Mouse (Mus musculus) liver, postnatal 0 days (tissue): Measurements from ENCODE around the gene Gm20431. TPM values are rescaled to one million over a fixed set of nuclear protein-coding genes. Genes with fewer than 3 reads are reported as not detected.
"Not testable (repeated sequence)": the region's sequence is repeated elsewhere in the genome, so short reads cannot be mapped to it uniquely, and the experiment has no call there.

Experiments
- ATAC-seq: fragments of 200-750 bp; cut with Nextera tagmentation; 2 replicates; pipeline ENCODE4 v1.8.0; 2017; ENCODE audit warnings: mild to moderate bottlenecking, moderate library complexity
- DNase-seq: peaks from one replicate; pipeline ENCODE4 v3.0.0-alpha.2; 2016
- H3K27ac ChIP-seq: fragments of 300-500 bp; sonication (generic); 2 replicates; pipeline ENCODE4 v1.5.1; 2014; ENCODE audit warnings: antibody characterized with exemption, moderate library complexity, mild to moderate bottlenecking, low read depth
- H3K27me3 ChIP-seq: fragments of 300-500 bp; sonication (generic); 2 replicates; pipeline ENCODE4 v1.6.1; 2014; ENCODE audit warnings: low read length, control low read depth, mixed read lengths; ENCODE audit not compliant: insufficient read depth
- H3K36me3 ChIP-seq: fragments of 300-500 bp; sonication (generic); replicated peaks from 2 replicates; pipeline ENCODE4 v1.6.1; 2014; ENCODE audit warnings: mild to moderate bottlenecking, control low read depth, low read length, moderate library complexity, mixed read lengths; ENCODE audit not compliant: insufficient read depth
- H3K4me1 ChIP-seq: fragments of 300-500 bp; sonication (generic); 2 replicates; pipeline ENCODE4 v1.6.1; 2014; ENCODE audit warnings: antibody characterized with exemption, mild to moderate bottlenecking, control low read depth; ENCODE audit not compliant: insufficient read depth
- H3K4me2 ChIP-seq: fragments of 300-500 bp; sonication (generic); 2 replicates; pipeline ENCODE4 v1.6.1; 2014; ENCODE audit warnings: low read depth, mild to moderate bottlenecking, low read length, moderate library complexity, mixed read lengths
- H3K4me3 ChIP-seq: fragments of 300-500 bp; sonication (generic); 2 replicates; pipeline ENCODE4 v1.5.1; 2014; ENCODE audit warnings: low read depth, low read length
- H3K9ac ChIP-seq: fragments of 300-500 bp; sonication (generic); replicated peaks from 2 replicates; pipeline ENCODE4 v1.6.1; 2014; ENCODE audit warnings: mild to moderate bottlenecking, moderate library complexity
- H3K9me3 ChIP-seq: fragments of 300-500 bp; sonication (generic); 2 replicates; pipeline ENCODE4 v1.6.1; 2016; ENCODE audit warnings: mild to moderate bottlenecking, control low read depth, low read length, mixed read lengths
- CTCF ChIP-seq: sonication (generic); IDR thresholded peaks from 2 replicates; pipeline ENCODE4 v1.5.1; 2016; ENCODE audit warnings: antibody characterized with exemption, low read depth
- EP300 ChIP-seq: IDR thresholded peaks from 2 replicates; pipeline ENCODE4 v1.6.1; 2016; ENCODE audit warnings: antibody characterized with exemption, low read depth, mild to moderate bottlenecking
- WGBS: fragments of 180-500 bp; shearing (Covaris S2); extraction: QIAGEN DNeasy Blood & Tissue Kit; methylation state at CpG from one replicate; pipeline ENCODE4 v1.1.7; 2014; ENCODE audit not compliant: insufficient replicate concordance; 5-methylcytosine and 5-hydroxymethylcytosine counted together
- polyA plus RNA-seq: library from polyadenylated mRNA; unstranded; fragments of >200 nt; fragmentation: Nextera tagmentation; extraction: Ambion mirVana; gene quantifications from 2 replicates; pipeline ENCODE4 v1.2.1, GENCODE M21; 2015

Gene Gm20431
- polyA plus RNA-seq, 1 experiment from 2014 or later, result 1.7 TPM

DNA sequence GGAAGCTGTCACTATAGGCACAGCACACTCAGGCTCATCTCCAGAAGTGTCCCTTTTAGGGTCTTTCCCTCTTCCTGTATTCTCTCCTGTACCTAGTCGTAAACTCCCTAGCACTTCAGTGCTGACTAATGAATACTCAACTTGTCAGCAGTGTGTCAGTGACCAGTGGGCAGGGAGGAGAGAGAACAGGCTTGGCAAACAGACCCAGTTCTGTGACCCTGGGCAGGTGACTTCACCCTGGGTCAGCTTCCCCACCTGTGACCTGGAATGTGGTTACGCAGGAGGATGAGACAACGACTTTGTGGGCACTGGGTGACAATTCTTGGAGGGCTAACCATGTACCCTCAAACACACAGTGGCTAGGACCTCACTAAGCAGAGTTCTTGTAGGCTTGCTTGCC, 44.3 kb downstream of the Gm20431 start:
- no peaks in the 10 kb centered on the region for H3K9me3 ChIP-seq
- H3K36me3 ChIP-seq, result peaks cover 57% of the 10 kb centered on the region
- no peak for TF ChIP-seq EP300
- TF ChIP-seq CTCF, result no peak
- 67% methylated on average over 3 of the region's 3 CpGs for WGBS
- no peak for DNase-seq
- H3K9ac ChIP-seq, result peak overlapping the region; percentile 16; the same call in 1 of the 2 replicates
- ATAC-seq, result peak; percentile 62
- H3K4me3 ChIP-seq, result no peak overlapping the region
- H3K27me3 ChIP-seq, result no peaks in the 10 kb centered on the region
- peaks cover 8% of the 10 kb centered on the region for H3K4me1 ChIP-seq
- H3K4me2 ChIP-seq, result no peak overlapping the region
- H3K27ac ChIP-seq, result no peak overlapping the region

DNA sequence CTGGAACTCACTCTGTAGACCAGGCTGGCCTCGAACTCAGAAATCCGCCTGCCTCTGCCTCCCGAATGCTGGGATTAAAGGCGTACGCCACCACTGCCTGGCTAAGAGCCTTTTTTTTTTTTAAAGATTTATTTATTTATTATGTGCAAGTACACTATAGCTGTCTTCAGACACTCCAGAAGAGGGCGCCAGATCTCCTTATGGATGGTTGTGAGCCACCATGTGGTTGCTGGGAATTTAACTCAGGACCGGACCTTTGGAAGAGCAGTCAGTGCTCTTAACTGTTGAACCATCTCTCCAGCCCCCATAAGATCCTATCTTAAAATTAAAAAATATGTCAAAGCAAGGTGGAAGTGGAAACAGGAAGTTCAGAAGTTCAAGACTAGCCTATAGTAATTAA, 48.0 kb downstream of the Gm20431 start:
- H3K9ac ChIP-seq, DNase-seq, ATAC-seq, H3K4me2 ChIP-seq, H3K27ac ChIP-seq, H3K4me1 ChIP-seq, H3K9me3 ChIP-seq, H3K27me3 ChIP-seq, H3K4me3 ChIP-seq: not testable (repeated sequence)
- H3K36me3 ChIP-seq, result peaks cover 73% of the 10 kb centered on the region
- 88% methylated on average over 5 of the region's 7 CpGs for WGBS
- peak; percentile 47 for TF ChIP-seq CTCF

DNA sequence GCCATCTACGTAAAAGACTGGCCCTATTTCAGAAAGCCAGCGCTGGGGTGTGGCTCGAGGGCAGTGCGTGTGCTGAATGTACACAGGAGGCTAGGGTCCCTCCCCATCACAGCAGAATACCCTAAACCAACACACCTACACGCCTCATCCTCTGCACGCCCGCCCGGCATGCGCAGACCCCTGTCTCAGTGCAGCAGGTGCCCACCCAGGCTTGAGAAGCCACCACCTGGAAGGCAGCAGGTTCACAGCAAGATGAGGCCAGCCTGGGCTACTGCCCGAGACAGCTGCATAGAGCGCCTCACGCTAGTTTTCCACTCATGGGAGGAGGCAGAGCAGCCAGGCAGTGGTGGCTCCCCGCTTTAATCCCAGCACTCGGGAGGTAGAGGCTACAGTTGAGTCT, 49.2 kb downstream of the Gm20431 start:
- ATAC-seq (no peak), DNase-seq (no peak)
- Histone ChIP-seq H3K27me3 (no peaks in the 10 kb centered on the region), H3K4me3 (no peak overlapping the region), H3K4me1 (no peaks in the 10 kb centered on the region), H3K27ac (no peak overlapping the region), H3K9ac (no peak overlapping the region), H3K9me3 (no peaks in the 10 kb centered on the region), H3K4me2 (no peak overlapping the region), H3K36me3 (peaks cover 69% of the 10 kb centered on the region)
- WGBS, result 92% methylated on average over 14 of the region's 14 CpGs
- TF ChIP-seq CTCF (no peak), EP300 (no peak)

DNA sequence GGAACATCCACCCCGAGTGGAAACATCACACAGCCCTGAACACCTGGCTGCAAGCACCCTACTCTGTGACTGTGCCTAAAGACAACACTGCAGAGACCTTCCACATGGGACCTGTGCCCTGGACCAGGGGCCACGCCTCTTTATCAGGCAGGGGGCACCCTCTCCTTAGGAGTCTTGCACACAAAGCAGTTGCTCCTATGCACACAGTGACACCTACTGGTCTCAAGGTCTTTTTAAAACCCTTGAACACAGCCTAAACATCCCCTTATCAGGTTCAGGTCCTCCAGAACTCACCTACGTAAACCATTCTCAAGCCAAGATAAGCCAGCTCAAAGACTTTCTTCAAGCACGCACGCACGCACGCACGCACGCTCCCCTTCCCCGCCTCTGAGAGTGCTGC, 50.0 kb downstream of the Gm20431 start:
- Histone ChIP-seq H3K4me2 (no peak overlapping the region), H3K27me3 (no peaks in the 10 kb centered on the region), H3K9me3 (no peaks in the 10 kb centered on the region), H3K27ac (no peak overlapping the region), H3K4me1 (no peaks in the 10 kb centered on the region), H3K36me3 (peaks cover 63% of the 10 kb centered on the region), H3K4me3 (no peak overlapping the region), H3K9ac (no peak overlapping the region)
- no peak for DNase-seq
- WGBS, result 80% methylated on average over 10 of the region's 10 CpGs
- ATAC-seq, result no peak
- TF ChIP-seq CTCF (peak; percentile 56), EP300 (no peak)

DNA sequence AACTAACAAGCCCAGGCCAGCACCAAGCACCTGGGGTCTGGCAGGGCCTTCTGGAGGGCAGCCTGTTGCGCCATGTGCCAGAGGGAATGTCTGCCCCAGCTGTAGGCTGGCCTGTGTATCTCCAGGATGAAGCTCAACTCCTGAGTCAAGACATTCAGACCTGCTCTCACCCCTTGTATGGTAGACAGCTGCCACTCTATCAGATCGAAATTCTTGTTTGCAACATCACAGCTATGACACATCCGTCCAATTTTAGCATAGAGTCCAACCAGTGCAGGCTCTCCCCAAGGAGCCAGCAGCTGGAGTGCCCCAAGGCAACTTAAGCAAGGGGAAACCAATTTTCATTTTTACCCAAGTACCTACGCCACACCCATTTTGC, 54.6 kb downstream of the Gm20431 start:
- Histone ChIP-seq H3K4me3 (no peak overlapping the region), H3K4me2 (no peak overlapping the region), H3K27ac (no peak overlapping the region), H3K27me3 (no peaks in the 10 kb centered on the region), H3K9ac (no peak overlapping the region), H3K36me3 (peaks cover 29% of the 10 kb centered on the region), H3K4me1 (no peaks in the 10 kb centered on the region), H3K9me3 (no peaks in the 10 kb centered on the region)
- TF ChIP-seq CTCF (no peak), EP300 (no peak)
- WGBS, result 80% methylated on average over 4 of the region's 4 CpGs
- DNase-seq, result no peak
- ATAC-seq, result no peak

DNA sequence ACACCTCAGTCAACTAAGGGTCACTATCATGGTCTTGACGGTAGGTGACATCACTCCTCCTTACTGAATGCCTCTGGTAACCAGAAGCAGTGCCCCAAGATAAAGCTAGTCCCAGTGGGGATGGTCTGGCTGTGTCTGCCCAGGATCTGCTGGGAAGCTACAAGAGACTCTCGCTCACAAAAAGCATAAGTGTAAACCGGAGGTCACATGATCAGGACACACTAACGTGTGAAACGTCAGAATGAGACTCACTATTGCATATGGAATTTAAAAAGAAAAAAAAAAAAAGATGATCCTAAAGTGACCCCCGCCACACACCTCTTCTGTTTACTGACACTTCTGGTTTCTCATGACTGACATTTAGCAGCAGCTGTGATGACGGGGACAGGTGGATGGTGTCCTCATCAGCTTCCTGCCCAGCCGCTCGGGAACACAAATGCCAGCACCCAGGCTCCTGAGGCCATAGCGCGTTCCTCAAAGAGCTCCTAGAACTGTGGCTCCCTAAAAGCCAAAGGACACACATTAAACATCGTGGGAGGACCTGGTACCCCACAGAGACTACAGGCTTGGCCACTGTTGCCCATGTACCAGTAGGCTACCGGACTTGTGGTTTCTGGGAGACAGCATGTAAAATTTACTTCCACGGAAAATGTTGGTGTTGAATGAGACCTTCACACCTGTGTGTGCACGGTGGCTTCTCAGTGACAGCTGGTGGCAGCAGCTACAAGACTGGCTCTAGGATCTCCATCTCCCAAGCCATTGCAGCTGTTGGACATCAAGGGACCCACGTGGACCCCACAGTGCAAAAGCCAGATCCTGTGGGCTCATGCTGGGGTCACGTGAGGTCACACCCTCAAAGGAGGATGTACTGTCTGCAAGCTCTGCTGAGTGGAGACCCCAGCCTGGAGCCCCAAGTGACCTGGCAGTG, 55.2 kb downstream of the Gm20431 start:
- no peaks in the 10 kb centered on the region for H3K9me3 ChIP-seq
- no peak for DNase-seq
- TF ChIP-seq CTCF (no peak), EP300 (no peak)

More for the DNA sequence above, 55.2 kb downstream of the Gm20431 start:
- ATAC-seq, result no peak
- Histone ChIP-seq H3K4me1 (no peaks in the 10 kb centered on the region), H3K4me2 (no peak overlapping the region), H3K27ac (no peak overlapping the region), H3K36me3 (peaks cover 26% of the 10 kb centered on the region), H3K4me3 (no peak overlapping the region), H3K27me3 (no peaks in the 10 kb centered on the region), H3K9ac (no peak overlapping the region)
- 74% methylated on average over 17 of the region's 17 CpGs for WGBS
